Mouse (Mus musculus) heart, postnatal 0 days (tissue): ENCODE results near the gene Tmem86b. TPM values are rescaled to one million over a fixed set of nuclear protein-coding genes. Genes with fewer than 3 reads are reported as not detected.

Experiments
- ATAC-seq: fragments of 200-750 bp; cut with Nextera tagmentation; 2 replicates; pipeline ENCODE4 v1.8.0; 2017; ENCODE audit warnings: low read depth, moderate number of reproducible peaks, moderate library complexity; ENCODE audit not compliant: insufficient read depth
- DNase-seq: peaks from one replicate; pipeline ENCODE4 v3.0.0-alpha.2; 2016; ENCODE audit warnings: low spot score
- H3K27ac ChIP-seq: fragments of 300-500 bp; sonication (generic); 2 replicates; pipeline ENCODE4 v1.5.1; 2014; ENCODE audit warnings: low read depth, mild to moderate bottlenecking
- H3K27me3 ChIP-seq: fragments of 300-500 bp; sonication (generic); 2 replicates; pipeline ENCODE4 v1.6.1; 2014; ENCODE audit warnings: low read length, mixed read lengths; ENCODE audit not compliant: control insufficient read depth, insufficient read depth
- H3K36me3 ChIP-seq: fragments of 300-500 bp; sonication (generic); replicated peaks from 2 replicates; pipeline ENCODE4 v1.6.1; 2014; ENCODE audit warnings: low read length, mixed read lengths; ENCODE audit not compliant: control insufficient read depth, insufficient read depth
- H3K4me1 ChIP-seq: fragments of 300-500 bp; sonication (generic); 2 replicates; pipeline ENCODE4 v1.6.1; 2014; ENCODE audit warnings: antibody characterized with exemption; ENCODE audit not compliant: control insufficient read depth, insufficient read depth
- H3K4me2 ChIP-seq: fragments of 300-500 bp; sonication (generic); 2 replicates; pipeline ENCODE4 v1.6.1; 2014; ENCODE audit warnings: low read depth, mild to moderate bottlenecking, low read length, moderate library complexity
- H3K4me3 ChIP-seq: fragments of 300-500 bp; sonication (generic); 2 replicates; pipeline ENCODE4 v1.5.1; 2014; ENCODE audit warnings: low read depth, low read length
- H3K9ac ChIP-seq: fragments of 300-500 bp; sonication (generic); replicated peaks from 2 replicates; pipeline ENCODE4 v1.6.1; 2014; ENCODE audit warnings: low read depth, low read length, mixed read lengths
- H3K9me3 ChIP-seq: fragments of 300-500 bp; sonication (generic); replicated peaks from 2 replicates; pipeline ENCODE4 v1.6.1; 2016; ENCODE audit warnings: low read length; ENCODE audit not compliant: control insufficient read depth
- CTCF ChIP-seq: IDR thresholded peaks from 2 replicates; pipeline ENCODE4 v1.5.1; 2016; ENCODE audit warnings: antibody characterized with exemption, control low read depth, low read depth
- EP300 ChIP-seq: IDR thresholded peaks from 2 replicates; pipeline ENCODE4 v1.6.1; 2016; ENCODE audit warnings: antibody characterized with exemption, low read depth
- WGBS: fragments of 180-500 bp; shearing (Covaris S2); extraction: QIAGEN DNeasy Blood & Tissue Kit; methylation state at CpG from one replicate; pipeline ENCODE4 v1.1.7; 2014; 5-methylcytosine and 5-hydroxymethylcytosine counted together
- polyA plus RNA-seq: library from polyadenylated mRNA; unstranded; fragments of >200 nt; fragmentation: Nextera tagmentation; extraction: Ambion mirVana; gene quantifications from 2 replicates; pipeline ENCODE4 v1.2.1, GENCODE M21; 2015
- total RNA-seq: library from RNA; depleted of rRNA; stranded (reverse); fragments of >200 nt; gene quantifications from 2 replicates; pipeline ENCODE4 v1.2.3, GENCODE M21; 2014; ENCODE audit warnings: low replicate concordance

The Tmem86b gene
- total and polyA plus RNA-seq, 2 experiments from 2014 or later = 0.82 to 4.8 TPM

- TF ChIP-seq CTCF (peak; percentile 56), EP300 (peak; percentile 31)
- no peaks in the 10 kb centered on the region for H3K9me3 ChIP-seq
- H3K27ac ChIP-seq = peak within 1 kb of the TSS; percentile 88
- H3K36me3 ChIP-seq = peaks cover 17% of the 10 kb centered on the region
- peak; percentile 97 for DNase-seq
- H3K27me3 ChIP-seq = no peaks in the 10 kb centered on the region
- peak within 1 kb of the TSS; percentile 91 for H3K9ac ChIP-seq
- H3K4me1 ChIP-seq = peaks cover 42% of the 10 kb centered on the region
- peak within 1 kb of the TSS; percentile 91 for H3K4me2 ChIP-seq
- peak within 1 kb of the TSS; percentile 74 for H3K4me3 ChIP-seq
- peak; percentile 97 for ATAC-seq
- under 1% methylated on average over 54 of the region's 54 CpGs for WGBS
Measured at GRCm38 (mm10) chr7:4658912-4659551, 27.8 kb upstream of the Tmem86b start, which contains the start of gene Ppp6r1. Ppp6r1 (minus strand) TSS chr7:4659019.

GRCm38 (mm10) chr7:4658128-4658907 lies 27.1 kb upstream of the Tmem86b start:
- peaks cover 42% of the 10 kb centered on the region for H3K4me1 ChIP-seq
- peaks cover 14% of the 10 kb centered on the region for H3K36me3 ChIP-seq
- H3K4me3 ChIP-seq = peak overlapping the region; percentile 74
- H3K27ac ChIP-seq = peak overlapping the region; percentile 88
- H3K9me3 ChIP-seq = no peaks in the 10 kb centered on the region
- peak overlapping the region; percentile 91 for H3K4me2 ChIP-seq
- ATAC-seq (peak; percentile 45), DNase-seq (peak; percentile 27)
- no peaks in the 10 kb centered on the region for H3K27me3 ChIP-seq
- peak overlapping the region; percentile 91 for H3K9ac ChIP-seq
- 1% methylated on average over 48 of the region's 78 CpGs for WGBS
- TF ChIP-seq CTCF = no peak
- TF ChIP-seq EP300 = peak; percentile 8; the same call in 1 of the 2 replicates

- Histone ChIP-seq H3K27me3 (no peaks in the 10 kb centered on the region), H3K4me3 (peak overlapping the region; percentile 74), H3K4me2 (peak overlapping the region; percentile 91), H3K27ac (peak overlapping the region; percentile 88), H3K9ac (peak overlapping the region; percentile 91), H3K36me3 (peaks cover 18% of the 10 kb centered on the region; the same call in 1 of the 2 replicates), H3K9me3 (no peaks in the 10 kb centered on the region), H3K4me1 (peaks cover 42% of the 10 kb centered on the region)
- ATAC-seq (no peak), DNase-seq (no peak)
- TF ChIP-seq CTCF (no peak), EP300 (no peak)
- 26% methylated on average over 9 of the region's 9 CpGs for WGBS
Measured at GRCm38 (mm10) chr7:4657521-4658127, 26.4 kb upstream of the Tmem86b start.

- H3K4me3 ChIP-seq = 0 out of 2 replicates have a peak overlapping the region, but pooled peaks have one; percentile 74
- no peaks in the 10 kb centered on the region for H3K9me3 ChIP-seq
- WGBS = 32% methylated on average over 1 of the region's 1 CpGs
- DNase-seq (no peak), ATAC-seq (no peak)
- H3K27me3 ChIP-seq = no peaks in the 10 kb centered on the region
- peaks cover 42% of the 10 kb centered on the region for H3K4me1 ChIP-seq
- peak overlapping the region; percentile 91 for H3K4me2 ChIP-seq
- H3K36me3 ChIP-seq = 0 out of 2 replicates have a peak, but pooled peaks cover 11% of the 10 kb centered on the region
- TF ChIP-seq EP300 = no peak
- TF ChIP-seq CTCF = no peak
- peak overlapping the region; percentile 91 for H3K9ac ChIP-seq
- H3K27ac ChIP-seq = no peak overlapping the region
Measured at GRCm38 (mm10) chr7:4656818-4657217, 25.6 kb upstream of the Tmem86b start.

GRCm38 (mm10) chr7:4655916-4656315 lies 24.7 kb upstream of the Tmem86b start:
- Histone ChIP-seq H3K36me3 (0 out of 2 replicates have a peak, but pooled peaks cover 11% of the 10 kb centered on the region), H3K4me1 (peaks cover 42% of the 10 kb centered on the region), H3K9me3 (no peaks in the 10 kb centered on the region), H3K9ac (no peak overlapping the region), H3K27ac (no peak overlapping the region), H3K4me2 (no peak overlapping the region; the same call in 1 of the 2 replicates), H3K4me3 (no peak overlapping the region), H3K27me3 (no peaks in the 10 kb centered on the region)
- no peak for ATAC-seq
- no peak for DNase-seq
- TF ChIP-seq CTCF = no peak
- TF ChIP-seq EP300 = no peak
- WGBS = 61% methylated on average over 1 of the region's 1 CpGs
